Mouse (Mus musculus) embryonic facial prominence, embryonic 10.5 days (tissue): ENCODE results near the gene Necab2. TPM values are rescaled to one million over a fixed set of nuclear protein-coding genes. Genes with fewer than 3 reads are reported as not detected.

Experiments used
- DNase-seq: peaks from one replicate; pipeline ENCODE4 v3.0.0-alpha.2; 2017; ENCODE audit warnings: low spot score
- H3K27ac ChIP-seq: fragments of 300-500 bp; sonication (generic); replicated peaks from 2 replicates; pipeline ENCODE4 v1.5.1; 2016; ENCODE audit warnings: mild to moderate bottlenecking
- H3K27me3 ChIP-seq: fragments of 300-500 bp; sonication (generic); replicated peaks from 2 replicates; pipeline ENCODE4 v1.6.1; 2016; ENCODE audit warnings: low read depth, mild to moderate bottlenecking; ENCODE audit not compliant: poor library complexity, severe bottlenecking
- H3K36me3 ChIP-seq: fragments of 300-500 bp; sonication (generic); replicated peaks from 2 replicates; pipeline ENCODE4 v1.6.1; 2016; ENCODE audit warnings: mild to moderate bottlenecking, moderate library complexity
- H3K4me1 ChIP-seq: fragments of 300-500 bp; sonication (generic); 2 replicates; pipeline ENCODE4 v1.6.1; 2016
- H3K4me3 ChIP-seq: fragments of 300-500 bp; sonication (generic); 2 replicates; pipeline ENCODE4 v1.5.1; 2016; ENCODE audit warnings: mild to moderate bottlenecking, moderate library complexity
- H3K9me3 ChIP-seq: fragments of 300-500 bp; sonication (generic); 2 replicates; pipeline ENCODE4 v1.6.1; 2016; ENCODE audit warnings: mild to moderate bottlenecking
- WGBS: fragments of 180-500 bp; shearing (Covaris S2); methylation state at CpG from one replicate; pipeline ENCODE4 v1.1.7; 2016; 5-methylcytosine and 5-hydroxymethylcytosine counted together
- polyA plus RNA-seq: library from polyadenylated mRNA; unstranded; fragments of >200 nt; fragmentation: Nextera tagmentation; extraction: Ambion mirVana; gene quantifications from 2 replicates; pipeline ENCODE4 v1.2.1, GENCODE M21; 2016

Gene Necab2
- polyA plus RNA-seq, 1 experiment from 2014 or later = 8.8 TPM

GRCm38 (mm10) chr8:119468091-119468490 lies 21.6 kb downstream of the Necab2 start:
- H3K27me3 ChIP-seq = peaks cover 42% of the 10 kb centered on the region
- peaks cover 30% of the 10 kb centered on the region for H3K4me1 ChIP-seq
- no peak for DNase-seq
- H3K4me3 ChIP-seq = no peak overlapping the region
- H3K9me3 ChIP-seq = no peaks in the 10 kb centered on the region
- H3K27ac ChIP-seq = no peak overlapping the region
- WGBS = 92% methylated on average over 8 of the region's 8 CpGs
- H3K36me3 ChIP-seq = no peaks in the 10 kb centered on the region

DNA sequence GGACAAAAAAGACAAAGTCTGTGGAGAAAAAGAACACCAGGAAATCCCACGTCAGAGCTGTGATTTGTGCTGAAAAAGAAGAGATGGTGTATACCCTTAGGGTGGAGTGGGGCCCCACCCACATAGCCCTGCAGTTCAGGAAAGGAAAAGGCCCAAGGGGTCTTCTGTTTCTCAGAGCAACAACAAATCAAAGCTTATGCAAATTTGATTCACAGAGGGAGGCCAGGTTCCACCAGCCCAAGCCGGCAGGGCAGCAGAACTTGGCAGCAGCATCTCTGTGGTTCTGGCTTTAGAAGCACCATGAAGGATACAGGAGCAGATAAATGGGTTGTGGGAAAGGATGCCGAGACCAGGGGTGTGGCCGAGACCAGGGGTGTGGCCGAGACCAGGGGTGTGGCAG lies 32.2 kb downstream of the Necab2 start:
- H3K4me3 ChIP-seq = no peak overlapping the region
- H3K4me1 ChIP-seq = 0 out of 2 replicates have a peak, but pooled peaks cover 3% of the 10 kb centered on the region
- H3K36me3 ChIP-seq = no peaks in the 10 kb centered on the region
- WGBS = 26% methylated on average over 5 of the region's 5 CpGs
- H3K9me3 ChIP-seq = no peaks in the 10 kb centered on the region
- H3K27me3 ChIP-seq = 0 out of 2 replicates have a peak, but pooled peaks cover 5% of the 10 kb centered on the region
- no peak for DNase-seq
- H3K27ac ChIP-seq = no peak overlapping the region

DNA sequence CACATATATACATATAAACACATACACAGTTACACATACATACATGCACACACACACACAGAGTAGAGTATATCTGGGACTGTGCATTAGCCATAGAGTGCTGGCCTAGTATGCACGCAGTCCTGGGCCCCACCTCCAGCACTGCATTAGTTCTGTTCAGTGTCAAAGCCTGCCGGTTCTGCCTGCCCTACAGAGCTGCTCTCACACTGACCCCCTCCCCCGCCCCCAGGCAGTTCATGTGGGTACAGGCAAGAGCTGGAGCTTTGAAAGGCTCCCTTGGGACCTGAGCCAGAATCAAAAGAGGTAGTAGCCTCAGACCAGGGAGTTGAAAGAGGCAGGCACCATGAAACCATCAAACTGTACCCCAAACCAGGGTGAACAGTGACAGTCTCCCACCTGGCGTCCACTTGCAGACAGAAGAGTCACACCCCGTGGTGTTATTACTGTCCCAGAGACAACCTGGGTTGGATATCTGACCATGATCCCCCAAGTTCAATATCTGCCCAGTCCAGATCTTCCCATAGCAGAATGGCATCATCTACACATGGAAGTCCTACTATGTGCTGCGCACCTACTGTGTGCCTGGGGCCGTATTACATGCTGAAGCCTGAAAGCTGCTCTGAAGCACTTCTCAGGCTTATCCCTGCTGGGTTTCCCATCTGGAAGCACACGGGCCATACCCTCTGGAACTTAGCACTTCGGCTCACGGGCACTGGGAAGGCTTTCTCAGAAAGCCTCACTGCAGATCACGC lies 37.8 kb downstream of the Necab2 start:
- H3K9me3 ChIP-seq = no peaks in the 10 kb centered on the region

GRCm38 (mm10) chr8:119487093-119487492 lies 40.6 kb downstream of the Necab2 start:
- H3K4me3 ChIP-seq = no peak overlapping the region
- peaks cover 20% of the 10 kb centered on the region for H3K4me1 ChIP-seq
- H3K27ac ChIP-seq = no peak overlapping the region
- no peaks in the 10 kb centered on the region for H3K9me3 ChIP-seq
- 76% methylated on average over 7 of the region's 7 CpGs for WGBS
- H3K27me3 ChIP-seq = peaks cover 15% of the 10 kb centered on the region
- no peak for DNase-seq
- no peaks in the 10 kb centered on the region for H3K36me3 ChIP-seq

More for the DNA sequence above, 37.8 kb downstream of the Necab2 start:
- 84% methylated on average over 11 of the region's 11 CpGs for WGBS
- Histone ChIP-seq H3K27ac (no peak overlapping the region), H3K27me3 (peaks cover 4% of the 10 kb centered on the region; the same call in 1 of the 2 replicates), H3K4me1 (no peaks in the 10 kb centered on the region), H3K36me3 (no peaks in the 10 kb centered on the region), H3K4me3 (no peak overlapping the region)
- peak; percentile 47 for DNase-seq

- no peak overlapping the region; the same call in 1 of the 2 replicates for H3K27ac ChIP-seq
- WGBS = 22% methylated on average over 6 of the region's 6 CpGs
- DNase-seq = peak; percentile 34
- H3K4me1 ChIP-seq = peaks cover 49% of the 10 kb centered on the region
- peaks cover 13% of the 10 kb centered on the region for H3K27me3 ChIP-seq
- no peaks in the 10 kb centered on the region for H3K9me3 ChIP-seq
- H3K36me3 ChIP-seq = no peaks in the 10 kb centered on the region
- H3K4me3 ChIP-seq = no peak overlapping the region
These were observed 50.3 kb downstream of the Necab2 start for GRCm38 (mm10) chr8:119496848-119497247.

GRCm38 (mm10) chr8:119499836-119500235 lies 53.3 kb downstream of the Necab2 start:
- H3K4me1 ChIP-seq = peaks cover 59% of the 10 kb centered on the region
- DNase-seq = peak; percentile 33
- no peak overlapping the region for H3K4me3 ChIP-seq
- WGBS = 81% methylated on average over 2 of the region's 2 CpGs
- 0 out of 2 replicates have a peak overlapping the region, but pooled peaks have one; percentile 4 for H3K27ac ChIP-seq
- no peaks in the 10 kb centered on the region for H3K9me3 ChIP-seq
- H3K27me3 ChIP-seq = peaks cover 23% of the 10 kb centered on the region; the same call in 1 of the 2 replicates
- H3K36me3 ChIP-seq = 0 out of 2 replicates have a peak, but pooled peaks cover 6% of the 10 kb centered on the region

GRCm38 (mm10) chr8:119501598-119501997 lies 55.1 kb downstream of the Necab2 start, which contains the start of gene Slc38a8:
TSS of gene Slc38a8 (minus strand) at chr8:119501698.
- WGBS = 19% methylated on average over 5 of the region's 5 CpGs
- Histone ChIP-seq H3K4me1 (peaks cover 66% of the 10 kb centered on the region), H3K4me3 (no peak within 1 kb of the TSS)

DNA sequence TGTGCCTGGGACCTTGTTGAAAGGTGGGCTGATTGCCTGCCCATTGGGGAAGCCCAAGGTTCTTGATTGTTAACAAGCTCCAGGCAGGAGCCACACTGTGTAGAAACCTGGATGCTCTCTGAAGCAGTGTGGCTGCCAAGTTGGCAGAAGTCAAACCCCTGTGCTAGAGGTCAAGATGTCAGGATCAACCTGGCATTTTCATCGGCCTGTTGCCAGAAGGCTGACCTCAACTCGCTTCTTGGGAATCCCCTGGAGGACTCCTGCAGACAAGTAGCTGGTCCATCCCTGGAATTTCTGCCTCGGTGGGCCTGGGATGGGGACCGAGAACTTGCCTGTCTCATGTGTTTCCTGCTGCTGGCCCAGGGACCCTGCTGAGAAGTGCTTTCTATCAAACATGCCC lies 55.6 kb downstream of the Necab2 start:
- Histone ChIP-seq H3K9me3 (no peaks in the 10 kb centered on the region), H3K27ac (peak overlapping the region; percentile 26; the same call in 1 of the 2 replicates), H3K4me1 (peaks cover 63% of the 10 kb centered on the region), H3K27me3 (0 out of 2 replicates have a peak, but pooled peaks cover 10% of the 10 kb centered on the region), H3K36me3 (peaks cover 26% of the 10 kb centered on the region), H3K4me3 (no peak overlapping the region)
- no peak for DNase-seq
- 47% methylated on average over 4 of the region's 4 CpGs for WGBS

More at GRCm38 (mm10) chr8:119501598-119501997, 55.1 kb downstream of the Necab2 start, which contains the start of gene Slc38a8:
- Histone ChIP-seq H3K27ac (peak within 1 kb of the TSS; percentile 26; the same call in 1 of the 2 replicates), H3K27me3 (peaks cover 14% of the 10 kb centered on the region; the same call in 1 of the 2 replicates), H3K9me3 (no peaks in the 10 kb centered on the region), H3K36me3 (peaks cover 21% of the 10 kb centered on the region)
- DNase-seq = peak; percentile 24

GRCm38 (mm10) chr8:119503191-119503767 lies 56.8 kb downstream of the Necab2 start:
- H3K4me1 ChIP-seq = peaks cover 60% of the 10 kb centered on the region
- DNase-seq = no peak
- H3K27me3 ChIP-seq = 0 out of 2 replicates have a peak, but pooled peaks cover 10% of the 10 kb centered on the region
- no peaks in the 10 kb centered on the region for H3K9me3 ChIP-seq
- H3K36me3 ChIP-seq = peaks cover 37% of the 10 kb centered on the region
- H3K4me3 ChIP-seq = no peak overlapping the region
- peak overlapping the region; percentile 48; the same call in 1 of the 2 replicates for H3K27ac ChIP-seq
- WGBS = 39% methylated on average over 10 of the region's 10 CpGs

- H3K4me3 ChIP-seq = no peak overlapping the region
- no peak for DNase-seq
- 42% methylated on average over 9 of the region's 9 CpGs for WGBS
- H3K27ac ChIP-seq = no peak overlapping the region
- peaks cover 60% of the 10 kb centered on the region for H3K36me3 ChIP-seq
- 0 out of 2 replicates have a peak, but pooled peaks cover 10% of the 10 kb centered on the region for H3K27me3 ChIP-seq
- peaks cover 50% of the 10 kb centered on the region for H3K4me1 ChIP-seq
- H3K9me3 ChIP-seq = no peaks in the 10 kb centered on the region
These were observed 59.0 kb downstream of the Necab2 start for GRCm38 (mm10) chr8:119505488-119505887.

DNA sequence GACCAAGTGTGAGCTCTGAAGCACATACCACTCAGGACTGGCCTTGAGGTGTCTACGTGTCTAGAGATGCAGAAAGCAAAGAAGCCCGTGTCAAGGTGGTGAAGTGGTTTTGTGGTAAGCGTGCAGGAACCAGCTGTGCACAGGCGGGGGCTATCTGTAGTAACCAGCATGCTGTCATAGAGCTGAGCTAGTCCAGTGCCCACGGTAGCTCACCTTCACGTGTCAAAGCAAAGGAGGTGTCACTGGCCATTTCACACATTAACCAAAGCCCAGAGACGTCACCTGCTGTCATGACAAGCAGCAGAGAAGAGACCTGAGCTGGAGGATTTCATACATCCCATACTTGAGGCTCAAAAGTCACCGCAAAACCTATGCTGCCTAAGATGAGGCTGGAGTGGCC lies 59.6 kb downstream of the Necab2 start:
- no peak for DNase-seq
- peaks cover 44% of the 10 kb centered on the region for H3K4me1 ChIP-seq
- H3K27ac ChIP-seq = no peak overlapping the region
- 85% methylated on average over 8 of the region's 8 CpGs for WGBS
- H3K9me3 ChIP-seq = no peaks in the 10 kb centered on the region
- H3K27me3 ChIP-seq = 0 out of 2 replicates have a peak, but pooled peaks cover 10% of the 10 kb centered on the region
- peaks cover 66% of the 10 kb centered on the region for H3K36me3 ChIP-seq
- H3K4me3 ChIP-seq = no peak overlapping the region

GRCm38 (mm10) chr8:119510471-119510870 lies 64.0 kb downstream of the Necab2 start:
- Histone ChIP-seq H3K4me1 (peaks cover 3% of the 10 kb centered on the region; the same call in 1 of the 2 replicates), H3K9me3 (no peaks in the 10 kb centered on the region), H3K27me3 (no peaks in the 10 kb centered on the region), H3K4me3 (no peak overlapping the region), H3K27ac (no peak overlapping the region), H3K36me3 (peaks cover 100% of the 10 kb centered on the region)
- WGBS = 92% methylated on average over 9 of the region's 9 CpGs
- DNase-seq = no peak
